Mouse (Mus musculus) stomach, embryonic 16.5 days (tissue): Measurements from ENCODE around the gene Nbas. TPM values are rescaled to one million over a fixed set of nuclear protein-coding genes. Genes with fewer than 3 reads are reported as not detected.

Experiments
- ATAC-seq: fragments of 200-750 bp; cut with Nextera tagmentation; 2 replicates; pipeline ENCODE4 v1.8.0; 2017; ENCODE audit warnings: moderate number of reproducible peaks, moderate TSS enrichment; ENCODE audit not compliant: insufficient read depth, low FRiP score
- H3K27ac ChIP-seq: fragments of 300-500 bp; sonication (generic); 2 replicates; pipeline ENCODE4 v1.5.1; 2014; ENCODE audit warnings: low read length
- H3K27me3 ChIP-seq: fragments of 300-500 bp; sonication (generic); 2 replicates; pipeline ENCODE4 v1.6.1; 2014; ENCODE audit warnings: low read length, control low read depth, mixed read lengths; ENCODE audit not compliant: control insufficient read depth, insufficient read depth
- H3K36me3 ChIP-seq: fragments of 300-500 bp; sonication (generic); 2 replicates; pipeline ENCODE4 v1.6.1; 2014; ENCODE audit warnings: low read length; ENCODE audit not compliant: control insufficient read depth, insufficient read depth
- H3K4me1 ChIP-seq: fragments of 300-500 bp; sonication (generic); 2 replicates; pipeline ENCODE4 v1.6.1; 2014; ENCODE audit warnings: low read length, control low read depth, mixed read lengths; ENCODE audit not compliant: control insufficient read depth, insufficient read depth
- H3K4me2 ChIP-seq: fragments of 300-500 bp; sonication (generic); 2 replicates; pipeline ENCODE4 v1.6.1; 2014; ENCODE audit warnings: low read depth, low read length, mixed read lengths
- H3K4me3 ChIP-seq: fragments of 300-500 bp; sonication (generic); replicated peaks from 2 replicates; pipeline ENCODE4 v1.5.1; 2014; ENCODE audit warnings: mild to moderate bottlenecking, low read length
- H3K9ac ChIP-seq: fragments of 300-500 bp; sonication (generic); 2 replicates; pipeline ENCODE4 v1.6.1; 2014; ENCODE audit warnings: low read length
- H3K9me3 ChIP-seq: fragments of 300-500 bp; sonication (generic); replicated peaks from 2 replicates; pipeline ENCODE4 v1.6.1; 2016; ENCODE audit warnings: low read length, control low read depth; ENCODE audit not compliant: control insufficient read depth
- WGBS: fragments of 180-500 bp; shearing (Covaris S2); extraction: QIAGEN DNeasy Blood & Tissue Kit; methylation state at CpG from one replicate; pipeline ENCODE4 v1.1.7; 2014; 5-methylcytosine and 5-hydroxymethylcytosine counted together
- polyA plus RNA-seq: library from polyadenylated mRNA; unstranded; fragments of >200 nt; fragmentation: Nextera tagmentation; extraction: Ambion mirVana; gene quantifications from 2 replicates; pipeline ENCODE4 v1.2.1, GENCODE M21; 2015

Nbas gene
- polyA plus RNA-seq, 1 experiment from 2014 or later = 23.6 TPM

- no peak overlapping the region for H3K4me2 ChIP-seq
- ATAC-seq = no peak
Observed at GRCm38 (mm10) chr12:13445486-13446065, 176.6 kb downstream of the Nbas start.

GRCm38 (mm10) chr12:13448916-13449315 is 180.0 kb downstream of the Nbas start:
- Histone ChIP-seq H3K9ac (no peak overlapping the region), H3K4me3 (no peak overlapping the region), H3K9me3 (no peaks in the 10 kb centered on the region), H3K36me3 (no peaks in the 10 kb centered on the region), H3K4me1 (no peaks in the 10 kb centered on the region), H3K4me2 (no peak overlapping the region), H3K27ac (no peak overlapping the region), H3K27me3 (no peaks in the 10 kb centered on the region)
- ATAC-seq = no peak
- 49% methylated on average over 2 of the region's 2 CpGs for WGBS

More at GRCm38 (mm10) chr12:13445486-13446065, 176.6 kb downstream of the Nbas start:
- no peak overlapping the region for H3K4me3 ChIP-seq
- no peak overlapping the region for H3K9ac ChIP-seq
- no peak overlapping the region for H3K27ac ChIP-seq
- H3K4me1 ChIP-seq = no peaks in the 10 kb centered on the region
- no peaks in the 10 kb centered on the region for H3K27me3 ChIP-seq
- no peaks in the 10 kb centered on the region for H3K36me3 ChIP-seq
- no peaks in the 10 kb centered on the region for H3K9me3 ChIP-seq
- 66% methylated on average over 2 of the region's 2 CpGs for WGBS

- Histone ChIP-seq H3K4me2 (no peak overlapping the region), H3K4me3 (no peak overlapping the region), H3K9me3 (no peaks in the 10 kb centered on the region), H3K9ac (no peak overlapping the region), H3K27me3 (no peaks in the 10 kb centered on the region), H3K4me1 (no peaks in the 10 kb centered on the region), H3K27ac (no peak overlapping the region), H3K36me3 (no peaks in the 10 kb centered on the region)
- 57% methylated on average over 2 of the region's 2 CpGs for WGBS
- no peak for ATAC-seq
Observed at GRCm38 (mm10) chr12:13452050-13452449, 183.1 kb downstream of the Nbas start.

- H3K27me3 ChIP-seq = no peaks in the 10 kb centered on the region
- 86% methylated on average over 6 of the region's 6 CpGs for WGBS
- H3K9me3 ChIP-seq = no peaks in the 10 kb centered on the region
- H3K9ac ChIP-seq = no peak overlapping the region
- no peak for ATAC-seq
- H3K36me3 ChIP-seq = no peaks in the 10 kb centered on the region
- no peak overlapping the region for H3K4me2 ChIP-seq
- no peak overlapping the region for H3K27ac ChIP-seq
- no peak overlapping the region for H3K4me3 ChIP-seq
- no peaks in the 10 kb centered on the region for H3K4me1 ChIP-seq
Observed at GRCm38 (mm10) chr12:13460223-13460853, 191.4 kb downstream of the Nbas start.

GRCm38 (mm10) chr12:13461558-13462153 is 192.7 kb downstream of the Nbas start:
- 81% methylated on average over 9 of the region's 9 CpGs for WGBS
- Histone ChIP-seq H3K4me1 (no peaks in the 10 kb centered on the region), H3K9me3 (no peaks in the 10 kb centered on the region), H3K36me3 (no peaks in the 10 kb centered on the region), H3K27me3 (no peaks in the 10 kb centered on the region), H3K4me3 (no peak overlapping the region), H3K27ac (no peak overlapping the region), H3K4me2 (no peak overlapping the region), H3K9ac (no peak overlapping the region)
- no peak for ATAC-seq

GRCm38 (mm10) chr12:13462397-13462796 is 193.5 kb downstream of the Nbas start:
- no peak overlapping the region for H3K9ac ChIP-seq
- H3K36me3 ChIP-seq = no peaks in the 10 kb centered on the region
- no peaks in the 10 kb centered on the region for H3K9me3 ChIP-seq
- no peaks in the 10 kb centered on the region for H3K4me1 ChIP-seq
- H3K4me2 ChIP-seq = no peak overlapping the region
- ATAC-seq = no peak
- H3K27ac ChIP-seq = no peak overlapping the region
- 85% methylated on average over 6 of the region's 6 CpGs for WGBS
- no peak overlapping the region for H3K4me3 ChIP-seq
- H3K27me3 ChIP-seq = no peaks in the 10 kb centered on the region

GRCm38 (mm10) chr12:13465554-13465953 is 196.6 kb downstream of the Nbas start:
- no peak overlapping the region for H3K4me3 ChIP-seq
- H3K4me2 ChIP-seq = no peak overlapping the region

GRCm38 (mm10) chr12:13474881-13475280 is 205.9 kb downstream of the Nbas start:
- Histone ChIP-seq H3K27me3 (no peaks in the 10 kb centered on the region), H3K4me2 (no peak overlapping the region), H3K4me1 (no peaks in the 10 kb centered on the region), H3K27ac (no peak overlapping the region), H3K4me3 (no peak overlapping the region), H3K36me3 (no peaks in the 10 kb centered on the region), H3K9ac (no peak overlapping the region), H3K9me3 (no peaks in the 10 kb centered on the region)
- WGBS = 90% methylated on average over 2 of the region's 2 CpGs
- ATAC-seq = no peak

More at GRCm38 (mm10) chr12:13465554-13465953, 196.6 kb downstream of the Nbas start:
- Histone ChIP-seq H3K9ac (no peak overlapping the region), H3K27me3 (no peaks in the 10 kb centered on the region), H3K9me3 (no peaks in the 10 kb centered on the region), H3K27ac (no peak overlapping the region), H3K4me1 (no peaks in the 10 kb centered on the region), H3K36me3 (no peaks in the 10 kb centered on the region)
- ATAC-seq = no peak
- 87% methylated on average over 2 of the region's 2 CpGs for WGBS

- Histone ChIP-seq H3K9ac (no peak overlapping the region), H3K4me3 (no peak overlapping the region), H3K4me2 (no peak overlapping the region), H3K9me3 (no peaks in the 10 kb centered on the region), H3K36me3 (no peaks in the 10 kb centered on the region), H3K4me1 (no peaks in the 10 kb centered on the region), H3K27me3 (no peaks in the 10 kb centered on the region), H3K27ac (no peak overlapping the region)
- no peak for ATAC-seq
- 80% methylated on average over 7 of the region's 7 CpGs for WGBS
Observed at GRCm38 (mm10) chr12:13479163-13479562, 210.2 kb downstream of the Nbas start.
